Mouse (Mus musculus) embryo, embryonic 10 days (tissue): ENCODE measurements around the gene Dynlt1c.
"Not testable (repeated sequence)": the region's sequence is repeated elsewhere in the genome, so short reads cannot be mapped to it uniquely, and the experiment has no call there.

ENCODE experiments used
- DNase-seq: peaks from one replicate; pipeline ENCODE4 v3.0.0-alpha.2; 2015; ENCODE audit warnings: low spot score

Dynlt1c gene

DNA sequence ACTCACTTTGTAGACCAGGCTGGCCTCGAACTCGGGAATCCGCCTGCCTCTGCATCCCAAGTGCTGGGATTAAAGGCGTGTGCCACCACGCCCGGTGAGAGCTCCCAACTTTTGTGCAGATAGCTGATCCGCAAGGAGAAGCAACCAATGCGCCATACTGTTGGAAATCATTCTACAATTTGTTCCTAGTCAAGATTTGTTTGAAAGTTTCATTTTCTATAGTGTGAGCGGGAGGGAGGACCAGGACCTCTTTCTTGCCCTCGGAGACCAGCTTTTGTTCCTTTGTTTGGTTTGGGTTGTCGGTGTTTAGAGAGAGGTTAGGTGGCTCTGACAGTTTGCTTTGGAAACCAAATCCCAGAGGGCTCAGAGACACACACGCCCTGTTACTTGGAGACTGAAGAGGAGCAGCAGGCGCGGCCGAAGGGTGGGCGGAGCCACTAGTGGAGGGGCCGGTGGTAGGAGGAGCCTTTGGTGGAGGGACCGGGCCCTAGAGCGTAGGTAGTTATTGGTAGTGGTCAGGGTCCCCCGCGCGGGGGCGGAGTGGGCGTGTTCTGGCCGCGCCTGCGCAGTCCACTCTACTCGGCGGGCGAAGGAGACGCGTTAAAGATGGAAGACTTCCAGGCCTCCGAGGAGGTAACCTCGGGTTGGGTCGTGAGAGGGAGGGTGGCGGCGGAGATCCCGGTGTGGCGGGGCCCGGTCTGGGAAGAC lies at the start of gene Dynlt1c:
Gene Dynlt1c (plus strand): TSS at position 468 of the 708 bp plus-strand sequence.
- DNase-seq = peak; percentile 90

- DNase-seq = not testable (repeated sequence)
Measured at GRCm38 (mm10) chr17:6553798-6554197, 47.7 kb upstream of the Dynlt1c start.

DNA sequence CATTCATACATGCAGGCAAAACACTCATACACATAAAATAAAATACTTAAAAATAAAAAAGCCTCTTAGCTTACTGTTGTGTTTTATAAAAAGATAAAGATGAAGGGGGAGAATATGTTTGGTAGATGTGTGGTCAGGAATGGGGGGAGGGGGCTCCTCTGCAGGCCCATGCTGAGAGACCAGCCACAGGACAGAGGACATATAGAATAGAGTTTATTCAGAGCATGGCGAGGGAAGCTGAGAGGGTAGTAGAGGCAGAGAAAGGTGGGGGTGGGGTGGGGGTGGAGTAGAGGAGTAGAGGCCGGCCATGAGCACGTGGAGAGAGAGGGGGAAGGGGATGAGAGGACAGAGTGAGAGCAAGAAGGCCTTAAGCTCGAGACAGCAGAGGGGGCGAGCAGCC lies 47.2 kb upstream of the Dynlt1c start:
- DNase-seq = not testable (repeated sequence)

DNA sequence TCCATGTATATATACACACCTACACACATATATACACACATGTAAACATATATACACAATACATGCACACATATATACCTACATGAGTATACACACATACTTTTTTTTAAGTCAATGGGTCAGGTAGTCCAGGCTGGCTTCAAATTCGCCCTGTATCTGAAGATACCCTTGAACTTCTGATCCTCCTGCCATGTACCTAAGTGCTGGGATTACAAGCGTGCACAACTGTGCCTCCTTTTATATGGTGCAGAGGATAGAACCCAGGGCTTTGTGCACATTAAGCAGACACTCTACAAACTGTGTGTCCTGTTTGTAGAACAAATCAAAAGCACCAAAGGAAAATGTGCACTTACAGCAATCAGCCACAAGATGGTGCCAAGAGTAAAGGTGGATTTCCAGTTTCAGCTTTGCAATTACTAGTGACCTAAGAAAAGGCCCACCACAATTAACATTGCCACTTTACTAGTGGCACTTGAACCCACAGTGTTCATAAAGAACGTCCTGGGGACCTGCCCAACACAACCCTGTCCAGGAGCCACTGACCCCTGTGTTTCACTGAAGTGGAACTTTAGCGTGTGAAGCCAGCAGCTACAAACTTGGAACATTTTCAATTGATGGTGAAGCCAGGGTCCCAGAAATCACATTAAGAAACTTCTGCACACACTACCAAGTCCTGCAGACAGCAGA lies 41.9 kb upstream of the Dynlt1c start:
- DNase-seq = not testable (repeated sequence)

- not testable (repeated sequence) for DNase-seq
Measured at GRCm38 (mm10) chr17:6564866-6565265, 36.6 kb upstream of the Dynlt1c start.

DNA sequence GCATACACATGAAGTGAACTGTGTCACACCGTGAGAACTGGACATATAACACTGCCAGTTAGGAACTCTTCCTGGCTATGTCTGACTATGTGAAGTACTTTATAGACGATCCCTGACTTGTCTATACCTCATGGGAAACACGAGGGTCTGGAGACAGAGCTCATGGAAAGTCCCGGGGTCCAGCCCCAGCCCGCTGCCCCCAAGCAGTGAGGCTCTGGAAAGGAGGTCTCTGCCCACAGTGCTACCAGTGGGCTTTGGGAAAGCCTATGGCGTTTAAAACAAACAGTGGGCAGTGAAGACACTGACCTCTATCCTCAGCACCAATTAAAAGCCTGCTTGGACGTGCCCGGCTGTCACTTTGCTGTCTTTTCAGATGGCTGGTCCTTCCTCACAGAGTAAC lies 33.6 kb upstream of the Dynlt1c start:
- DNase-seq = not testable (repeated sequence)

GRCm38 (mm10) chr17:6571296-6571695 lies 30.2 kb upstream of the Dynlt1c start:
- not testable (repeated sequence) for DNase-seq

GRCm38 (mm10) chr17:6572202-6572601 lies 29.3 kb upstream of the Dynlt1c start:
- peak; percentile 12 for DNase-seq

GRCm38 (mm10) chr17:6575376-6575775 lies 26.1 kb upstream of the Dynlt1c start:
- not testable (repeated sequence) for DNase-seq

DNA sequence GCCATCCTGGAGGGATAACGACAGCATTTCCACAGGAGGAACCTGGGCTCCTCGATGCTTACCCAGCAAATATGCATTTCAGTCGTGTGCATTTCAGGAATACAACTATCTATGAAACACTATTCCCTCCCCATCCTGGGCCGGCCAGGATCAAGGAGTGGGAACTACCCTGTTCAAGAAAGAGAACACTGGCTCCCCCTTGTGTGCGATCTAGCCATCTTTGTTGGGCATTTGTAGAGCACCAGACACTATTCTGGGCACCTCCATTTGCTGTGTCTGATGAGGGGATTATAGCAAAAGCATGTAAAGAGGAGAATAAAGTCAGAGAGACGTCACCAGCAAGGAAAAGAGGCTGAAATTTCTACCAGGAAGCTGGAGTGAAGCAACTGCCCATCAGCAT lies 12.8 kb upstream of the Dynlt1c start:
- DNase-seq = not testable (repeated sequence)

GRCm38 (mm10) chr17:6592109-6592508 lies 9.4 kb upstream of the Dynlt1c start:
- DNase-seq = not testable (repeated sequence)

GRCm38 (mm10) chr17:6593896-6594295 lies 7.6 kb upstream of the Dynlt1c start:
- DNase-seq = not testable (repeated sequence)

DNA sequence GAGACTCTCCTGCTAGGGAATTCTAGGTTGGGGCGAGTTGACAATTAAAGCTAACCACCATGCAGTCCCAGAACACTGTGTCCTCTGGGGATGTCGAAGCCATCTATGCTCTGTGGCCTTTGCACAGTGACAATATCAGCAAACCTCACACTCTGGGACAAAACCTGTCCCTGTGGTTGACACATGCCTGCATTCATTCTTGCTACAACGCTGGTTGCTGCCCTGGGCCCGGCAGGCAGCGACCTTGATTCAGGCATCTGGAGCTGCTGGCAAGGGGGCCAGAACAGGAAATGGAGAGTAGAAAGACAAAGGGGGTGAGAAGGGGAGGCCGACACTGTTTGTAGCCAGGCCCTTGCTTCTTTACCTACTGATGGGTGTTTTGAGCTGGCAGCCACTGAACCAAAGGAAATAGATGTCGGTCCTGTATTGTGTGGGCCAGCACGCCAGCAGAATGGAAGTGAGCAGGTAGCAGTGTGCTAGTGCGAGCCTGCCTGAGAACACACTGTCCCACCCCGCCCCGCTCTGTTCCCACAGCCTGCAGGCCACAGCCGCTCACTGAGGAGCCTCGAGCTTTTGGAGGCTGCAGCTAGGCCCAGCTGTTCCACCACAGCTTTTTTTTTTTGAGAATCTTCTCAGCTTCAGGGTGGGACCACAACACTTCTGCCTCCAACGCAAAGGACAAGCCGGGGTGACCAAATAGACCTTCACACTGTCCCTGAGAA lies 5.5 kb upstream of the Dynlt1c start:
- DNase-seq = not testable (repeated sequence)

DNA sequence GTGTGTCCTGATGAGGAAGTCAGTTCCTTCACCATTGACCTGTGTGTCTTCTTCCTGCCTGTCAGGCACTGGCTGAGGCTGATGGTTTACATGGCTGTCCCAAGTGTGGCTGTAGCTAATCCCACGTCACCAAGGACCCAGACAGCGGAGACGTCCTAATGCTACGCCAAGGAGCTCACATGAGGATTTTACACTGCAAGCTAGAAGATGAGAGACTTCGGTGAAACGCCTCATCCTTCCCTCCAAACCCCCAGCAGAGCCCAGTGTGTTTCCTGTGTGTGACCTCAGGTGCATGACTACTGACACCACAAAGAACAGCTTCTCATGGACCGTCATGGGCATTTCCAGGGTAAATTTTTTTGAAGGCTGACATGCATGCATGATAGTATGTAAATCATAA lies 3.1 kb upstream of the Dynlt1c start:
- not testable (repeated sequence) for DNase-seq

DNA sequence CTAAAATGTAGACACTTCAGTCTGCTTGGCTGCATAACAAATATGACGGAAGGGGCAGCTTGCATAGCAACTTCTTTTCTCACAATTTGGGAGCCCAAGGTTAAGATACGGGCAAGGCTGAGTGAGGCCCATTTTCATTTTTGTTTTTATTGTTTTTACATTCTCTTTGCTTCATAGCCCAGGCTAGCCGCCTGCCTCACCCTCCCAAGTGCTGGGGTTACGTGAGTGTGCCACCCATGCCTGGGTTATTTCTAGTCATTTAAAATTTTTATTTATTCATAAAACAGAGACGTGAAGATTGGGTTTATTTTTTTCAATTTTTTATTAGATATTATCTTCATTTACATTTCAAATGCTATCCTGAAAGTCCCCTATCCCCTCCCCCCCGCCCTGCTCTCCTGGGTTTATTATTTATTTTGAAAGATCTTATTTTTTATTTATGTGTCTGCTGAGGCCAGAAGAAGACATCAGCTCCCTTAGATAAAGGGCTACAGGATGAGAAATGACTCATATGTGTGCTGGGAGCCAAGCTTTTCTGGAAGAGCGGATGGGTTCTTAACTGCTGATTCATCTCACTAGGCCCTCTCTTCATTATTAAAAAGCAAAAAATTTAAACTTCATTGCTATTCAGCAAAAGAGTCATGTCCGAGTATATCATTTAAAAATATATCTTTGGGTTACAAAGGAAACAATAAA lies 1.1 kb upstream of the Dynlt1c start:
- DNase-seq = not testable (repeated sequence)

- not testable (repeated sequence) for DNase-seq
Measured at GRCm38 (mm10) chr17:6602205-6602604, 734 bp downstream of the Dynlt1c start.

DNA sequence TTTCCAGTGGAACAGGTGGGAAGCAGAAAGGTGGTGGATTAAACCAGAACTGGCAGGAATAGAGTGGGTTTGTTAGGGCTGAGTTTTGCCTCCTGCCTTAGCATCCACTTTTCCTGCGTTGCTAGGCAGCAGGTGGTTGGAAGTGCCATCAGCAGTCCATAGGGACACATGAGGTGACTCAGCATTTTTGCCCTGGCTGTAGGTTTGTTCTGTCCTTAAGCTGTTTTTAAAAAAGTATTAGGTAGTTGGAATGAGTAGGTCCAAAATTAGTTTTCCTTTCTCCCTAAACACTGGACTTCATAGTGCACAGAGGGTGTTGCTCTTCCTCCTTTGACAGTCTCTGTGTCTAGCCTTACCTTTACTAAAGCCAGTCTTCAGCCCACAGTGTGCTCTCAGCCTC lies 3.9 kb downstream of the Dynlt1c start:
- DNase-seq = not testable (repeated sequence)

- not testable (repeated sequence) for DNase-seq
Measured at GRCm38 (mm10) chr17:6613524-6613923, 12.1 kb downstream of the Dynlt1c start.

GRCm38 (mm10) chr17:6614316-6614715 lies 12.8 kb downstream of the Dynlt1c start:
- DNase-seq = not testable (repeated sequence)

DNA sequence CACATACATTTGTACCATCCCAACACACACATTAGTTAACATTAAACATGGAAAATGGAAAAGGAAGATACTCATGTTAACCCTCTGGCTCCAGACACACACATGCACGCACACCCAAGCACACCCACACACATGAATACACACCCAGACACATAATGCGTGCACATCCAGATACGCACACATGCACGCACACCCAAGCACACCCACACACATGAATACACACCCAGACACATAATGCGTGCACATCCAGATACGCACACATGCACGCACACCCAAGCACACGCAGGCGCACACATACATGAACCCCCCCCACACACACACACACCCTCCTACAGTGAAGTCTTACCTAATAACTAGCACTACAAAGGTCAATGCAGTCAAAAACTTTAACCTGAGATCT lies 15.3 kb downstream of the Dynlt1c start:
- DNase-seq = not testable (repeated sequence)

- not testable (repeated sequence) for DNase-seq
Measured at GRCm38 (mm10) chr17:6617689-6618400, 16.4 kb downstream of the Dynlt1c start.
